Mouse (Mus musculus) small intestine, adult 2 months (tissue): ENCODE results near the gene Jph3.

Experiments used
- CTCF ChIP-seq: fragments of 200-500 bp; IDR thresholded peaks from 2 replicates; pipeline ENCODE4 v1.5.1; 2012; ENCODE audit warnings: low read depth, mild to moderate bottlenecking, control low read depth, inconsistent platforms, low read length, moderate library complexity, mixed read lengths; ENCODE audit not compliant: insufficient replicate concordance, insufficient read length; ENCODE audit errors: extremely low read depth
- POLR2A ChIP-seq: fragments of 200-500 bp; IDR thresholded peaks from 2 replicates; pipeline ENCODE4 v1.6.1; 2012; ENCODE audit warnings: low read depth, mild to moderate bottlenecking, control low read depth, inconsistent platforms, low read length, moderate library complexity

GRCm38 (mm10) chr8:121697735-121698614, 31.4 kb upstream of the Jph3 start:
- no peak for TF ChIP-seq CTCF
- TF ChIP-seq POLR2A: no peak
